In genomic region chr19:40231825-40232541, GRCm38 (mm10) we compare ENCODE assay signal across 12 mouse cellular contexts. TPM values are rescaled to one million over a fixed set of nuclear protein-coding genes. Genes with fewer than 3 reads are reported as not detected.
A peak's percentile ranks its signal among the peaks of the same experiment; 100 is the strongest.
DNase-seq lines count a peak whose midpoint lies in the region; ATAC-seq lines count a peak whose summit lies in the region.
"Had no signal": no experiment of that assay in that cellular context is flagged by ENCODE, and none has a peak within 500 bp of the region (broad histone marks: within the 10 kb centered on the region; RNA-seq: fewer than 3 reads in every experiment).

No protein-coding gene starts in this region.

- ATAC-seq in liver, embryonic 12.5 days = 0 out of 2 replicates have a peak, but pooled peaks have one; percentile 35
- ATAC-seq in erythroblast, adult 5-6 weeks (replicated peaks; ENCODE audit: low FRiP score, poor library complexity, severe bottlenecking) = peak; percentile 52; the same call in 1 of the 2 replicates
- peak; percentile 11; the same call in 1 of the 2 replicates for ATAC-seq in neutrophil, adult 5-6 weeks (ENCODE audit: extremely low read depth, insufficient number of reproducible peaks, low FRiP score, poor library complexity, severe bottlenecking)
- no peak for ATAC-seq in forebrain, embryonic 12.5 days (ENCODE audit: low FRiP score)

- H3K27ac ChIP-seq in liver, embryonic 12.5 days = no peak overlapping the region
- H3K27ac ChIP-seq in forebrain, embryonic 12.5 days = no peak overlapping the region
- H3K27ac ChIP-seq: heart, embryonic 13.5 days; limb, embryonic 13.5 days had no signal

- no peaks in the 10 kb centered on the region for H3K4me1 ChIP-seq in liver, embryonic 12.5 days
- H3K4me1 ChIP-seq in forebrain, embryonic 12.5 days = no peaks in the 10 kb centered on the region
- H3K4me1 ChIP-seq: heart, embryonic 13.5 days; limb, embryonic 13.5 days had no signal

- H3K9ac ChIP-seq in liver, embryonic 12.5 days = no peak overlapping the region
- H3K9ac ChIP-seq in forebrain, embryonic 12.5 days = no peak overlapping the region
- H3K9ac ChIP-seq: heart, embryonic 13.5 days; limb, embryonic 13.5 days had no signal

- H3K4me3 ChIP-seq in liver, embryonic 12.5 days = no peak overlapping the region
- H3K4me3 ChIP-seq in forebrain, embryonic 12.5 days (replicated peaks) = no peak overlapping the region
- H3K4me3 ChIP-seq: heart, embryonic 13.5 days; limb, embryonic 13.5 days had no signal

- DNase-seq in liver (no peak), ES-CJ7 (ENCODE audit: low read depth, low spot score) (peak; percentile 61)
- DNase-seq in gastrocnemius, adult 8-10 months (ENCODE audit: low spot score in 2 of 2) = no peak
- DNase-seq in testis, postnatal 10 days (ENCODE audit: low spot score) = no peak
- DNase-seq: cerebellum, adult 9-10 months had no signal

- no peak overlapping the region for H3K4me2 ChIP-seq in liver, embryonic 12.5 days
- no peak overlapping the region for H3K4me2 ChIP-seq in forebrain, embryonic 12.5 days
- H3K4me2 ChIP-seq: heart, embryonic 13.5 days; limb, embryonic 13.5 days had no signal

- no peaks in the 10 kb centered on the region for H3K27me3 ChIP-seq in liver, embryonic 12.5 days (replicated peaks)
- H3K27me3 ChIP-seq in forebrain, embryonic 12.5 days = no peaks in the 10 kb centered on the region
- H3K27me3 ChIP-seq: heart, embryonic 13.5 days; limb, embryonic 13.5 days had no signal

- 62% methylated on average over 7 of the region's 7 CpGs for WGBS in liver, embryonic 12.5 days (ENCODE audit: insufficient replicate concordance)
- WGBS in forebrain, embryonic 12.5 days = 74% methylated on average over 7 of the region's 7 CpGs

- no peaks in the 10 kb centered on the region for H3K9me3 ChIP-seq in liver, embryonic 12.5 days (replicated peaks)
- no peaks in the 10 kb centered on the region for H3K9me3 ChIP-seq in forebrain, embryonic 12.5 days
- H3K9me3 ChIP-seq: heart, embryonic 13.5 days; limb, embryonic 13.5 days had no signal

- H3K36me3 ChIP-seq in liver, embryonic 12.5 days = peaks cover 32% of the 10 kb centered on the region
- H3K36me3 ChIP-seq in forebrain, embryonic 12.5 days (replicated peaks) = no peaks in the 10 kb centered on the region; the same call in 1 of the 2 replicates
- H3K36me3 ChIP-seq: limb, embryonic 13.5 days had no signal

RNA-seq across cellular contexts. Expression of gene Pdlim1, which starts 39.7 kb away (rescaled TPM):
- polyA plus RNA-seq in liver, embryonic 12.5 days (2016; fragmentation: Nextera tagmentation; extraction: Ambion mirVana) = 78.3 and 82.3 TPM in 2 replicates
- total RNA-seq in erythroblast, adult 5-6 weeks (2015; ENCODE audit: low replicate concordance) = 19.6 and 24.0 TPM in 2 replicates
- 8.9 and 32.3 TPM in 2 replicates for total RNA-seq in erythroblast, adult 5-6 weeks (2017; ENCODE audit: low replicate concordance)
- 32.2 and 37.4 TPM in 2 replicates for total RNA-seq in neutrophil, adult 5-6 weeks (2017)
- 10 to 100 TPM; 81.4 to 93.4 (median 89.9) TPM for total RNA-seq in gastrocnemius, adult 8-10 months (2022)
- polyA plus RNA-seq in forebrain, embryonic 12.5 days (2016; fragmentation: Nextera tagmentation; extraction: Ambion mirVana) = 48.9 and 58.9 TPM in 2 replicates

RNA-seq across cellular contexts. Expression of gene Cyp2c70, which starts 44.9 kb away (rescaled TPM):
- polyA plus RNA-seq in liver, embryonic 12.5 days (2016; fragmentation: Nextera tagmentation; extraction: Ambion mirVana) = 5.9 and 6.4 TPM in 2 replicates
- not detected in 2 replicates for total RNA-seq in erythroblast, adult 5-6 weeks (2015; ENCODE audit: low replicate concordance)
- not detected in 2 replicates for total RNA-seq in erythroblast, adult 5-6 weeks (2017; ENCODE audit: low replicate concordance)
- total RNA-seq in neutrophil, adult 5-6 weeks (2017) = not detected in 2 replicates
- total RNA-seq in gastrocnemius, adult 8-10 months (2022) = under 1 TPM in 1 of 4 experiments, not detected in 3; 0.40 TPM
- not detected in 2 replicates for polyA plus RNA-seq in forebrain, embryonic 12.5 days (2016; fragmentation: Nextera tagmentation; extraction: Ambion mirVana)
- polyA plus RNA-seq: heart, embryonic 13.5 days; limb, embryonic 13.5 days; urinary bladder, adult 2 months had no signal
